Mouse (Mus musculus) heart, adult 2 months (tissue): ENCODE results near the gene Hivep2.

ENCODE experiments used
- CTCF ChIP-seq: fragments of 200-600 bp; IDR thresholded peaks from 2 replicates; pipeline ENCODE4 v1.8.1; 2022; ENCODE audit warnings: antibody characterized with exemption, mild to moderate bottlenecking, moderate library complexity
- POLR2A ChIP-seq: fragments of 200-500 bp; IDR thresholded peaks from 2 replicates; pipeline ENCODE4 v1.6.1; 2011; ENCODE audit warnings: mild to moderate bottlenecking, low read depth, low read length, control low read depth; ENCODE audit not compliant: insufficient read depth

- TF ChIP-seq CTCF, result no peak
- TF ChIP-seq POLR2A, result no peak
Measured at GRCm38 (mm10) chr10:14004769-14005517, 39.1 kb downstream of the Hivep2 start.
